Mouse (Mus musculus): ENCODE data around the gene Sgsm2. TPM values are rescaled to one million over a fixed set of nuclear protein-coding genes. Genes with fewer than 3 reads are reported as not detected.
A peak's percentile ranks its signal among the peaks of the same experiment; 100 is the strongest.

The Sgsm2 gene
- total RNA-seq (2021) (1 to 10 TPM; 5.1 to 5.3 TPM), polyA plus RNA-seq (2012; rRNA removed) (8.3 and 10.2 TPM in 2 replicates)
- long read RNA-seq, full-length matches to known transcripts = 2 of 19 reads
- long read RNA-seq, partial matches to known transcripts = 16 of 19 reads
- long read RNA-seq, other reads (novel, unspliced or antisense) = 1 of 19 reads

DNA sequence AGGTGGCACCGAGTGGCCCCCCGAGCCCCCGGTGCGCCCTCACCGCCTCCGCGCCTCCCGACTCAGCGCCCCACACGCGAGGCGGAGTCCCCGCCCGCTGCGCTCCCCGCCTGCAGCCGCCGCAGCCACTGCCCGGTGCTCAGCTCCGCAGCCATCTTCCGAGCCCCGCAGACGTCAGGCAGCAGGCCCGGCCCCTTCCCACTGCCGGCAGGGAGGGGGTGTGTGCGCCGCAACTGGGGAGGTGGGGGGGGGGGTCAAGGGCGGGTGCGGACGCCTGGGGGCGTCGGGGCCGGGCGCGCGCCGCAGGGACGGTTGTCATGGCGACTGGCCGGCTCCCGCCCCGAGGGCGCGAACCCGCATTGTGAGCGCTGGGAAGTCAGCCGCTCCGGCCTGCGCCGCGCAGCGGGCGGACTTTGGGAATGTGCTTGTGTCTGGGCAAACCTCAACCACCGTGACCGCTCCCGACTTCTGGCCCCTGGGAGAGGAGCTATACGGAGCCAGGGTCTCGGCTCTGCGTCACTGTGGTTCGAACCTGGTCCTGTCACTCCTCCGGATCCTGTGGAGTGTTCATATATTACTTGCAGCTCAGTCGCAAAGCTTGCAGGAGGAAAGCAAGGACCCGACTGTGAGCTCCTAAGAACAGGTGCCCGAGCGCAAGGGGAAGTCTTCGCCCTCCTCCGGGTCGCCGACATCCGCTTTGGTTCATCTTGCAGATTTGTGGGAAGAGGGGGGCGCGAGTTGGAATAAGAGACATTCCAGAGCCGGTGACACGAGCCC is at the start of gene Sgsm2:
TSS of gene Sgsm2 (minus strand) at position 160 of the 777 bp plus-strand sequence.
- Histone ChIP-seq H3K27ac (peak within 1 kb of the TSS; percentile 72), H3K4me1 (ENCODE audit: control insufficient read depth, insufficient read depth, low read length) (peaks cover 2% of the 10 kb centered on the region), H3K79me2 (replicated peaks; ENCODE audit: control insufficient read depth, insufficient read depth, low read length) (no peaks in the 10 kb centered on the region; the same call in none of the 2 replicates), H3K9ac (ENCODE audit: low read depth, low read length) (peak within 1 kb of the TSS; percentile 91), H3K36me3 (ENCODE audit: control insufficient read depth, insufficient read depth, low read length) (0 out of 2 replicates have a peak, but pooled peaks cover 1% of the 10 kb centered on the region), H3K4me3 (peak within 1 kb of the TSS; percentile 95), H3K27me3 (ENCODE audit: control insufficient read depth, insufficient read depth, low read length) (no peaks in the 10 kb centered on the region)
- peak; percentile 78 to 80 for DNase-seq
- WGBS = 1% methylated on average over 74 of the region's 74 CpGs
- TF ChIP-seq CTCF (IDR thresholded peaks at IDR 0.05) (no peak), EP300 (IDR thresholded peaks at IDR 0.05; ENCODE audit: insufficient read depth, low read depth, low read length) (no peak), POLR2A (IDR thresholded peaks at IDR 0.05; ENCODE audit: insufficient read depth, low read depth, low read length) (no peak)
- intact Hi-C loops (cut with DNase I) = no loop called here

DNA sequence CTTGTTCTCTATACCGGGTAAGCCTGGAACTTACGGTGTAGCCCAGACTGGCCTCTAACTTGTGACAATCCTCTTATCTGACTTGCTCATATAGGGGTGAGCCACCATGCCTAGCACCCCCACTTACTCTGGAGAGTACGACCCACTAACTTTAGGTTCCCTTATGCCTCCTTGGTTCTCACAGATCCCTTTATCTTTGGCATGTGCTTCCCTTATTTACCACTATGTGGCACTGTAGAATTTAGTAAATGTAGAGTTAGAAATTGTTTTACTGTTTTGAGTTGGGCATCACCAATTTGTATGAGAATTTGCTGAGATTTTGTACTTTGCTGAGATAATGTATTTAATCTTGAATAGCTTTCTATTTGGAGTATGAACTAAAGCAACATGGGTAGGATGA is 49.5 kb upstream of the Sgsm2 start:
- H3K36me3 ChIP-seq (ENCODE audit: control insufficient read depth, insufficient read depth, low read length) = no peaks in the 10 kb centered on the region
- H3K27me3 ChIP-seq (ENCODE audit: control insufficient read depth, insufficient read depth, low read length) = no peaks in the 10 kb centered on the region
- TF ChIP-seq POLR2A (IDR thresholded peaks at IDR 0.05; ENCODE audit: insufficient read depth, low read depth, low read length) = no peak
- TF ChIP-seq CTCF (IDR thresholded peaks at IDR 0.05) = peak; percentile 87
- no peak for TF ChIP-seq EP300 (IDR thresholded peaks at IDR 0.05; ENCODE audit: insufficient read depth, low read depth, low read length)

DNA sequence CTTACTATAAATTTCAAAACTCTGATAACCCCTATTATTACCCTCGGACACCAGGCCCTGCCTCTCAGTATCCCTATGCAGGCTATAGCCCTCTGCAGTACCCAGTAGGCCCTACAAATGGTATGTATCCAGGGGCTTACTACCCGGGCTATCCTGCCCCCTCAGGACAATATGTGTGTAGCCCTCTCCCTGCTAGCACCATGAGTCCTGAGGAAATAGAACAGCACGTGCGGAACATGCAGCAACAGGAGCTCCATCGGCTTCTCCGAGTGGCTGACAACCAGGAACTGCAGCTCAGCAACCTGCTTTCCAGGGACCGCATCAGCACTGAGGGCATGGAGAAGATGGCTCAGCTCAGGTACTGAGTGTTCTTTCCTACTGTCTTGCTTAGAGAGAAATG is 33.5 kb upstream of the Sgsm2 start:
- no peak for TF ChIP-seq EP300 (IDR thresholded peaks at IDR 0.05; ENCODE audit: insufficient read depth, low read depth, low read length)
- no peak for TF ChIP-seq POLR2A (IDR thresholded peaks at IDR 0.05; ENCODE audit: insufficient read depth, low read depth, low read length)
- TF ChIP-seq CTCF (IDR thresholded peaks at IDR 0.05) = no peak
- Histone ChIP-seq H3K4me3 (no peak overlapping the region), H3K27ac (no peak overlapping the region), H3K27me3 (ENCODE audit: control insufficient read depth, insufficient read depth, low read length) (no peaks in the 10 kb centered on the region), H3K36me3 (ENCODE audit: control insufficient read depth, insufficient read depth, low read length) (peaks cover 6% of the 10 kb centered on the region), H3K4me1 (ENCODE audit: control insufficient read depth, insufficient read depth, low read length) (peaks cover 2% of the 10 kb centered on the region; the same call in 1 of the 2 replicates), H3K79me2 (replicated peaks; ENCODE audit: control insufficient read depth, insufficient read depth, low read length) (peaks cover 4% of the 10 kb centered on the region; the same call in 1 of the 2 replicates), H3K9ac (ENCODE audit: low read depth, low read length) (no peak overlapping the region)
- no peak for DNase-seq
- 94% methylated on average over 7 of the region's 7 CpGs for WGBS
- intact Hi-C loops (cut with DNase I) = no loop called here

More for the DNA sequence above, 49.5 kb upstream of the Sgsm2 start:
- no peaks in the 10 kb centered on the region for H3K4me1 ChIP-seq (ENCODE audit: control insufficient read depth, insufficient read depth, low read length)
- no peak overlapping the region for H3K9ac ChIP-seq (ENCODE audit: low read depth, low read length)
- H3K27ac ChIP-seq = no peak overlapping the region
- H3K79me2 ChIP-seq (replicated peaks; ENCODE audit: control insufficient read depth, insufficient read depth, low read length) = no peaks in the 10 kb centered on the region
- intact Hi-C loops (cut with DNase I) = loop anchor here (1.0 to 5.0 kb wide), 3 partner anchors 36 to 344 kb away; no protein-coding TSS in a partner anchor
- 73% methylated on average over 3 of the region's 3 CpGs for WGBS
- DNase-seq = no peak
- no peak overlapping the region for H3K4me3 ChIP-seq

DNA sequence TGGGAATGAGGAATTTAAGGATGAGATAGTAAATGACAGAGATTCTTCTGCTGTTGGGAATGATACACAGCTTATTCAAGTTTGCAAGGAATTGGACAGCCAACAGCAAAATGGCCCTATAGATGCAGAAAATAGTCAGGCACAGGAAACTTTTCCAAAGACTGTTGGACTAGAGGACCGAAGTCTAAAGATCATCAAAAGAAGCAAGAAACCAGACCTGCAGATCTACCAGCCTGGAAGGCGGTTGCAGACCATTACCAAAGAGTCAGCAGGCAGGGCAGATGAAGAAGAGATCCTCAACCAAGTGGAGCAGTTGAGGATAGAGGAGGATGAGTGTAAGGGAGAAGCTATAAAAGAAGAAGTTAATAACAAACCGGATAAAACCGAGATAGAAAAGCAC is 32.3 kb upstream of the Sgsm2 start:
- Histone ChIP-seq H3K4me3 (no peak overlapping the region), H3K36me3 (ENCODE audit: control insufficient read depth, insufficient read depth, low read length) (peaks cover 6% of the 10 kb centered on the region), H3K27me3 (ENCODE audit: control insufficient read depth, insufficient read depth, low read length) (no peaks in the 10 kb centered on the region), H3K4me1 (ENCODE audit: control insufficient read depth, insufficient read depth, low read length) (peaks cover 2% of the 10 kb centered on the region), H3K9ac (ENCODE audit: low read depth, low read length) (no peak overlapping the region), H3K27ac (no peak overlapping the region), H3K79me2 (replicated peaks; ENCODE audit: control insufficient read depth, insufficient read depth, low read length) (peaks cover 4% of the 10 kb centered on the region; the same call in 1 of the 2 replicates)
- intact Hi-C loops (cut with DNase I) = loop anchor here (5.0 kb wide), 1 partner anchor 248 kb away; the partner anchor contains the start of gene Ovca2
- 90% methylated on average over 4 of the region's 4 CpGs for WGBS
- no peak for TF ChIP-seq EP300 (IDR thresholded peaks at IDR 0.05; ENCODE audit: insufficient read depth, low read depth, low read length)
- no peak for TF ChIP-seq POLR2A (IDR thresholded peaks at IDR 0.05; ENCODE audit: insufficient read depth, low read depth, low read length)
- TF ChIP-seq CTCF (IDR thresholded peaks at IDR 0.05) = no peak
- DNase-seq = no peak

DNA sequence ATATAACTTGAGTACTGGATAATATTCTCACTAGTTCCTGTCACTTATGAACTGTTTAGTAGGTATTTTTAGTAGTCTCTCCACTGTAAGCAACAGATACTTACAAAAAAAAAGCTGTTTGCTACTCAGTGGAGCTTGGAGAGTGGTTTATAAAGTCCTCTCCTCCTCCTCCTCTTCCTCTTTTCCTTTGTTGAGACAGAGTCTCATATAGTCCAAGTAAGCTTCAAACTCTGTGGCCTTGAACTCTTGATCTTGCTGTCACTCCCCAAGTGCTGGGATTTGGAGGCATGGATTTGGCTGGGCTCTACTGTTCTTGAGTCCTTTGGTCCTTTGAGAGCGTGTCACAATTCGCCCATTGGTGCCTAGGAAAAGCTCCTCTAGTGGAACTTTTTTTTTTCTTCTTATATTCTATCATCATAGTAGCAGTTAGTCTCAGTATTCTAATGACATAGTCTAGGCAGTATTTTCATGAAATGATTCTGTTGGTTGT is 30.4 kb upstream of the Sgsm2 start:
- TF ChIP-seq CTCF (IDR thresholded peaks at IDR 0.05) = no peak
- no peak for TF ChIP-seq POLR2A (IDR thresholded peaks at IDR 0.05; ENCODE audit: insufficient read depth, low read depth, low read length)
- TF ChIP-seq EP300 (IDR thresholded peaks at IDR 0.05; ENCODE audit: insufficient read depth, low read depth, low read length) = no peak

More for the DNA sequence above, 30.4 kb upstream of the Sgsm2 start:
- no peak overlapping the region for H3K27ac ChIP-seq
- H3K9ac ChIP-seq (ENCODE audit: low read depth, low read length) = no peak overlapping the region
- no peak overlapping the region for H3K4me3 ChIP-seq
- intact Hi-C loops (cut with DNase I) = loop anchor here (5.0 kb wide), 1 partner anchor 250 kb away; the partner anchor contains the start of gene Ovca2
- peaks cover 2% of the 10 kb centered on the region for H3K4me1 ChIP-seq (ENCODE audit: control insufficient read depth, insufficient read depth, low read length)
- no peaks in the 10 kb centered on the region for H3K27me3 ChIP-seq (ENCODE audit: control insufficient read depth, insufficient read depth, low read length)
- no peak for DNase-seq
- H3K79me2 ChIP-seq (replicated peaks; ENCODE audit: control insufficient read depth, insufficient read depth, low read length) = peaks cover 4% of the 10 kb centered on the region; the same call in 1 of the 2 replicates
- H3K36me3 ChIP-seq (ENCODE audit: control insufficient read depth, insufficient read depth, low read length) = peaks cover 6% of the 10 kb centered on the region
- 79% methylated on average over 2 of the region's 2 CpGs for WGBS
